Comparison of ENCODE assay signal across 13 mouse cellular contexts in genomic region chr16:89827496-89828125, GRCm38 (mm10).
DNase-seq lines count a peak whose midpoint lies in the region; ATAC-seq lines count a peak whose summit lies in the region.
"Had no signal": no experiment of that assay in that cellular context is flagged by ENCODE, and none has a peak within 500 bp of the region (broad histone marks: within the 10 kb centered on the region; RNA-seq: fewer than 3 reads in every experiment).

No protein-coding gene starts in this region.

- H3K36me3 ChIP-seq in heart, embryonic 14.5 days (ENCODE audit: control insufficient read depth, insufficient read depth, low read length) = no peaks in the 10 kb centered on the region
- H3K36me3 ChIP-seq in embryonic facial prominence, embryonic 12.5 days = peaks cover 15% of the 10 kb centered on the region
- peaks cover 24% of the 10 kb centered on the region for H3K36me3 ChIP-seq in megakaryocyte, embryonic 14.5 days (replicated peaks; ENCODE audit: low read length)

- no peaks in the 10 kb centered on the region for H3K9me3 ChIP-seq in heart, embryonic 14.5 days (ENCODE audit: control insufficient read depth, low read length)
- H3K9me3 ChIP-seq in embryonic facial prominence, embryonic 12.5 days = no peaks in the 10 kb centered on the region
- no peaks in the 10 kb centered on the region for H3K9me3 ChIP-seq in megakaryocyte, embryonic 14.5 days

- H3K4me3 ChIP-seq in heart, embryonic 14.5 days (ENCODE audit: control insufficient read depth in 1 of 2, insufficient read depth in 1 of 2, low read depth in 1 of 2, low read length in 2 of 2) = no peak overlapping the region
- H3K4me3 ChIP-seq in embryonic facial prominence, embryonic 12.5 days = no peak overlapping the region
- peak overlapping the region; percentile 62 for H3K4me3 ChIP-seq in megakaryocyte, embryonic 14.5 days (replicated peaks)

- 0 out of 4 replicates have a peak overlapping the region, but pooled peaks have one; percentile 20 to 25 for H3K27ac ChIP-seq in heart, embryonic 14.5 days (replicated peaks in 1 of 2; ENCODE audit: control insufficient read depth in 1 of 2, insufficient read depth in 1 of 2, low read depth in 2 of 2, low read length in 2 of 2)
- H3K27ac ChIP-seq in embryonic facial prominence, embryonic 12.5 days = peak overlapping the region; percentile 46
- H3K27ac ChIP-seq: liver, embryonic 14.5 days; stomach, postnatal 0 days had no signal

- no peak overlapping the region for H3K9ac ChIP-seq in heart, embryonic 14.5 days (ENCODE audit: low read length)
- H3K9ac ChIP-seq in embryonic facial prominence, embryonic 12.5 days = no peak overlapping the region
- H3K9ac ChIP-seq: liver, embryonic 14.5 days had no signal

- 49% methylated on average over 17 of the region's 17 CpGs for WGBS in heart, embryonic 14.5 days
- WGBS in embryonic facial prominence, embryonic 12.5 days = 64% methylated on average over 17 of the region's 17 CpGs

- ATAC-seq in heart, embryonic 14.5 days (ENCODE audit: insufficient number of reproducible peaks, insufficient read depth, low FRiP score, low read depth) = no peak
- ATAC-seq in CD4-positive, CD25-positive, alpha-beta regulatory T cell, adult 4 months = peak; percentile 7
- no peak for ATAC-seq in embryonic facial prominence, embryonic 12.5 days (ENCODE audit: insufficient number of reproducible peaks, insufficient read depth, low FRiP score, low TSS enrichment)

- no peaks in the 10 kb centered on the region for H3K27me3 ChIP-seq in heart, embryonic 14.5 days (ENCODE audit: control insufficient read depth, insufficient read depth, low read length)
- no peaks in the 10 kb centered on the region for H3K27me3 ChIP-seq in embryonic facial prominence, embryonic 12.5 days
- no peaks in the 10 kb centered on the region for H3K27me3 ChIP-seq in megakaryocyte, embryonic 14.5 days (replicated peaks)

- DNase-seq in heart, postnatal 4 days = no peak
- no peak for DNase-seq in adrenal gland, adult 8-10 months
- DNase-seq in gastrocnemius, postnatal 10 days = no peak
- DNase-seq in lung, postnatal 10 days = no peak
- DNase-seq: adrenal gland, postnatal 10 days; cerebellum, adult 9-11 months; layer of hippocampus, adult 9-11 months had no signal

- peaks cover 29 to 39% of the 10 kb centered on the region in 2 experiments for H3K4me1 ChIP-seq in heart, embryonic 14.5 days (ENCODE audit: control insufficient read depth in 2 of 2, insufficient read depth in 2 of 2, low read length in 2 of 2)
- H3K4me1 ChIP-seq in embryonic facial prominence, embryonic 12.5 days = peaks cover 15% of the 10 kb centered on the region
- peaks cover 67% of the 10 kb centered on the region for H3K4me1 ChIP-seq in megakaryocyte, embryonic 14.5 days

- no peak overlapping the region for H3K4me2 ChIP-seq in heart, embryonic 14.5 days (ENCODE audit: low read length)
- H3K4me2 ChIP-seq in embryonic facial prominence, embryonic 12.5 days (replicated peaks) = no peak overlapping the region
